Mouse (Mus musculus) lung, adult 18-20 months (tissue): ENCODE measurements around the gene Asprv1.

Source experiments
- DNase-seq, 2 experiments: peaks; one replicate each; pipeline ENCODE4 v3.0.0; 2022; ENCODE audit warnings: mixed read lengths in 2 of 2

The Asprv1 gene

GRCm38 (mm10) chr6:86627946-86628345 lies at the start of gene Asprv1:
Gene Asprv1 (plus strand): TSS chr6:86628164.
- DNase-seq: no peak

GRCm38 (mm10) chr6:86578396-86578795 lies 49.6 kb upstream of the Asprv1 start:
- DNase-seq: peak; percentile 65 to 81

- no peak for DNase-seq
These were observed 48.7 kb upstream of the Asprv1 start for GRCm38 (mm10) chr6:86579066-86579784.

GRCm38 (mm10) chr6:86579926-86580325 lies 48.0 kb upstream of the Asprv1 start:
- DNase-seq: no peak

- no peak for DNase-seq
These were observed 44.8 kb upstream of the Asprv1 start for GRCm38 (mm10) chr6:86583141-86583540.

- DNase-seq: no peak
These were observed 44.3 kb upstream of the Asprv1 start for GRCm38 (mm10) chr6:86583601-86584215.

- DNase-seq: peak in 1 of 2 experiments; percentile 57
These were observed 43.5 kb upstream of the Asprv1 start for GRCm38 (mm10) chr6:86584296-86585015.

GRCm38 (mm10) chr6:86585070-86585600 lies 42.8 kb upstream of the Asprv1 start:
- DNase-seq: peak; percentile 85 to 90

GRCm38 (mm10) chr6:86586070-86586469 lies 41.9 kb upstream of the Asprv1 start:
- no peak for DNase-seq

- DNase-seq: no peak
These were observed 39.5 kb upstream of the Asprv1 start for GRCm38 (mm10) chr6:86588429-86588828.

- no peak for DNase-seq
These were observed 34.6 kb upstream of the Asprv1 start for GRCm38 (mm10) chr6:86593146-86593897.

- peak; percentile 73 to 77 for DNase-seq
These were observed 33.3 kb upstream of the Asprv1 start for GRCm38 (mm10) chr6:86594636-86595035.

GRCm38 (mm10) chr6:86595865-86596440 lies 32.0 kb upstream of the Asprv1 start:
- no peak for DNase-seq

- no peak for DNase-seq
These were observed 29.2 kb upstream of the Asprv1 start for GRCm38 (mm10) chr6:86598742-86599193.

GRCm38 (mm10) chr6:86599197-86599596 lies 28.8 kb upstream of the Asprv1 start:
- DNase-seq: peak; percentile 80 to 84

GRCm38 (mm10) chr6:86599951-86600414 lies 28.0 kb upstream of the Asprv1 start:
- peak; percentile 81 to 87 for DNase-seq

GRCm38 (mm10) chr6:86605260-86605659 lies 22.7 kb upstream of the Asprv1 start:
- peak; percentile 57 to 66 for DNase-seq

GRCm38 (mm10) chr6:86606289-86606688 lies 21.7 kb upstream of the Asprv1 start:
- DNase-seq: no peak

- peak in 1 of 2 experiments; percentile 33 for DNase-seq
These were observed 20.5 kb upstream of the Asprv1 start for GRCm38 (mm10) chr6:86607471-86607870.

GRCm38 (mm10) chr6:86609235-86609634 lies 18.7 kb upstream of the Asprv1 start:
- peak; percentile 37 to 50 for DNase-seq

GRCm38 (mm10) chr6:86610714-86611113 lies 17.2 kb upstream of the Asprv1 start:
- DNase-seq: peak; percentile 93 to 94

GRCm38 (mm10) chr6:86615301-86615700 lies 12.7 kb upstream of the Asprv1 start:
- peak; percentile 69 to 80 for DNase-seq
